Mouse (Mus musculus) heart, adult 2 months (tissue): ENCODE results near the gene Spg11. TPM values are rescaled to one million over a fixed set of nuclear protein-coding genes. Genes with fewer than 3 reads are reported as not detected.

ENCODE experiments used
- DNase-seq, 2 experiments: peaks; one replicate each; pipeline ENCODE4 v3.0.0; 2021
- H3K27ac ChIP-seq: fragments of 200-600 bp; 2 replicates; pipeline ENCODE4 v1.8.1; 2022
- H3K27me3 ChIP-seq: fragments of 200-500 bp; 2 replicates; pipeline ENCODE4 v1.6.1; 2012; ENCODE audit warnings: mild to moderate bottlenecking, low read length, inconsistent platforms, mixed read lengths; ENCODE audit not compliant: control insufficient read depth, insufficient read depth
- H3K36me3 ChIP-seq: fragments of 200-500 bp; 2 replicates; pipeline ENCODE4 v1.6.1; 2012; ENCODE audit warnings: low read length, inconsistent platforms; ENCODE audit not compliant: control insufficient read depth, insufficient read depth
- H3K4me1 ChIP-seq: fragments of 200-500 bp; 2 replicates; pipeline ENCODE4 v1.6.1; 2011; ENCODE audit warnings: low read length; ENCODE audit not compliant: control insufficient read depth, insufficient read depth
- H3K4me3 ChIP-seq: fragments of 200-600 bp; 2 replicates; pipeline ENCODE4 v1.8.1; 2022
- H3K79me2 ChIP-seq: fragments of 200-500 bp; replicated peaks from 2 replicates; pipeline ENCODE4 v1.6.1; 2012; ENCODE audit warnings: mild to moderate bottlenecking, inconsistent platforms, low read length, moderate library complexity, mixed read lengths; ENCODE audit not compliant: control insufficient read depth, insufficient read depth
- H3K9ac ChIP-seq: fragments of 200-500 bp; 2 replicates; pipeline ENCODE4 v1.6.1; 2012; ENCODE audit warnings: low read depth, mild to moderate bottlenecking, control low read depth, inconsistent platforms, low read length, mixed read lengths
- CTCF ChIP-seq: fragments of 200-600 bp; IDR thresholded peaks from 2 replicates; pipeline ENCODE4 v1.8.1; 2022; ENCODE audit warnings: antibody characterized with exemption, mild to moderate bottlenecking, moderate library complexity
- EP300 ChIP-seq: fragments of 200-500 bp; IDR thresholded peaks from 2 replicates; pipeline ENCODE4 v1.6.1; 2011; ENCODE audit warnings: low read depth, low read length, control low read depth; ENCODE audit not compliant: insufficient read depth
- POLR2A ChIP-seq: fragments of 200-500 bp; IDR thresholded peaks from 2 replicates; pipeline ENCODE4 v1.6.1; 2011; ENCODE audit warnings: mild to moderate bottlenecking, low read depth, low read length, control low read depth; ENCODE audit not compliant: insufficient read depth
- WGBS: fragments of 180-500 bp; shearing (Covaris S2); methylation state at CpG from one replicate; pipeline ENCODE4 v1.1.7; 2018; 5-methylcytosine and 5-hydroxymethylcytosine counted together
- intact Hi-C: fragments of 180-260 bp; cut with DNase I; formaldehyde crosslinking; loops from one replicate; pipeline ENCODE4 v1.15.1; 2025
- polyA plus RNA-seq: library from polyadenylated mRNA; depleted of rRNA; stranded (reverse); fragments of >200 nt; gene quantifications from 2 replicates; pipeline ENCODE4 v1.2.3, GENCODE M21; 2012
- total RNA-seq, 2 experiments: library from RNA; stranded (reverse); gene quantifications; 2 replicates each; pipeline ENCODE4 v1.2.3; 2021

Gene Spg11
- total and polyA plus RNA-seq, 3 experiments: 3.8 to 11.3 (median 10.8) TPM

- intact Hi-C loops: no loop called here
- DNase-seq: no peak
- Histone ChIP-seq H3K27me3 (no peaks in the 10 kb centered on the region), H3K27ac (no peak overlapping the region), H3K36me3 (no peaks in the 10 kb centered on the region), H3K4me1 (no peaks in the 10 kb centered on the region; the same call in 1 of the 2 replicates), H3K79me2 (no peaks in the 10 kb centered on the region), H3K9ac (no peak overlapping the region), H3K4me3 (no peak overlapping the region)
- TF ChIP-seq POLR2A (no peak), EP300 (no peak), CTCF (peak; percentile 15)
- 70% methylated on average over 5 of the region's 5 CpGs for WGBS
Measured at GRCm38 (mm10) chr2:122141332-122141967, 23.3 kb upstream of the Spg11 start.

DNA sequence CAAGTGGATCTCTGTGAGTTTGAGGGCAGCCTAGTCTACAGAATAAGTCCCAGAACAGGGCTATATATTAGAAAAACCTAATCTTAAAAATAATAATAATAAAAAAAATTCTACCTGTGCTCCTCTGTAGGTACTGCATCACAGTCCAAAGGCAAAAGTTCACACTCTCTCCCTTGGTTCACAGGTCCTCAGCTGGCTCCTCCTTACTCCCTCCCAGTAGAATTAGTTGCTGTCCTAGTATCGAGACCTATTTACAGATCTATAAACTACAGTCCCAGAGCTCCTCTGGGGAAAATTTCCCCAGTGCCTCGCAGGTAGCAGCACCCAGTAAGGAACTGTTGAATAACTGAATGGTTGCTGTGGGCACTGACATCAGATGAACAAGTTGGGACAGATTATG, 22.6 kb upstream of the Spg11 start:
- intact Hi-C loops: no loop called here
- Histone ChIP-seq H3K9ac (no peak overlapping the region), H3K36me3 (no peaks in the 10 kb centered on the region), H3K27me3 (no peaks in the 10 kb centered on the region), H3K4me3 (no peak overlapping the region), H3K27ac (no peak overlapping the region), H3K79me2 (no peaks in the 10 kb centered on the region), H3K4me1 (no peaks in the 10 kb centered on the region; the same call in 1 of the 2 replicates)
- no peak for DNase-seq
- TF ChIP-seq EP300 (no peak), CTCF (no peak), POLR2A (no peak)
- WGBS: 70% methylated on average over 2 of the region's 2 CpGs

DNA sequence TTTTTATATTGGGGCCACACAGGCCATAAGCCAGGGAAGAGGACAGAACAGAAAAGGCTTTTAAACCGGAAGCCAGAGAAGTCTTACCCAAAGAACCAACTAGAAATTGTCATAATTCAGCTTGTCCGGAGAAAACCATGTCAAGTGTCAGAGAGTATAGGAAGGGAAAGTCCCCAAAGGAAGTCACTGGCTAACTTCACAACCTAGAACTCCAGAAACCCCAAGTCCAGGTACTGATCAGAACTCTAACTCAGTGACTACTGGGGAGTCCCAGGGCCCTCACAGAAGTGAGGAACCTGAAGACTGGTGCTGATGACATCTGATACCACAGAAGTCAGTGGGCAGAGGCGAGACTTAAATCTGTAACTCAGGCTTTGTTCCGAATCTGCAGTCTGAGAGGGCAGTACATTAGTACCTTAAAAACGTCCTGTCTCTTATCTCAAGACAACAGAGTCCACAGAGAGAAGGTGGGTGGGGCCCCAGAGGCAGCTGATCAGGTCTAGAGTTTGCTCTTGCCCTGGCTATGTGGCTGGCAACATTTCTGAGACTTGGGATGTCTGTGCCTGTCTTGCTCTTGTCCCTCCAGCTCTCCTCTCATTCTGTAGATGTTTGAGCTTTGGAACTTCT, 19.8 kb upstream of the Spg11 start:
- H3K4me3 ChIP-seq: no peak overlapping the region
- H3K27me3 ChIP-seq: no peaks in the 10 kb centered on the region
- WGBS: 45% methylated on average over 5 of the region's 5 CpGs
- intact Hi-C loops: no loop called here
- DNase-seq: no peak
- no peak overlapping the region for H3K9ac ChIP-seq
- no peaks in the 10 kb centered on the region for H3K4me1 ChIP-seq
- no peak overlapping the region for H3K27ac ChIP-seq
- H3K36me3 ChIP-seq: no peaks in the 10 kb centered on the region
- H3K79me2 ChIP-seq: no peaks in the 10 kb centered on the region
- no peak for TF ChIP-seq CTCF
- TF ChIP-seq EP300: no peak
- no peak for TF ChIP-seq POLR2A

DNA sequence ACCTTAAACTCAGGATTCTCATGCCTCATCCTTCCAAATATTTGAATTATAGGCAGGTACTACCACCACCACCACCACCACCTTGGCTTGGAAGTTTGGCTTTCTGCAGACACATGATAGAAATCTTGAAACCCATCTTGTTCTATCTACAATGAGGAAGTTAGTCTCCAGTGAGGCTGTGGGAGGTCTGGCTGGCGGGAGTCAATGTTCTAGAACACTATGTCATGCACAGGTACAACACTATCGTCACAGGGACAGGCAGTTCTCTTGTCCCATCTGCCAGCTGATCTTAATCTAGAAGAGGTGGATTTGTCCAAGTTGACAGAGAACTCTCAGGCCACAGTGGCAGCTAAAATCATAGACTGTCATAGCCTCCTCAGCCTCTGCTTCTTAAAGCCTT, 14.4 kb upstream of the Spg11 start:
- WGBS: 77% methylated on average over 2 of the region's 2 CpGs
- Histone ChIP-seq H3K4me3 (no peak overlapping the region), H3K27ac (no peak overlapping the region), H3K9ac (no peak overlapping the region), H3K36me3 (no peaks in the 10 kb centered on the region), H3K79me2 (no peaks in the 10 kb centered on the region), H3K27me3 (no peaks in the 10 kb centered on the region), H3K4me1 (no peaks in the 10 kb centered on the region)
- no peak for DNase-seq
- intact Hi-C loops: no loop called here
- TF ChIP-seq POLR2A: no peak

GRCm38 (mm10) chr2:122132078-122132477, 13.9 kb upstream of the Spg11 start:
- Histone ChIP-seq H3K9ac (no peak overlapping the region), H3K4me1 (peaks cover 3% of the 10 kb centered on the region), H3K36me3 (no peaks in the 10 kb centered on the region), H3K27me3 (no peaks in the 10 kb centered on the region), H3K79me2 (no peaks in the 10 kb centered on the region), H3K4me3 (no peak overlapping the region), H3K27ac (no peak overlapping the region)
- DNase-seq: no peak
- WGBS: 77% methylated on average over 2 of the region's 2 CpGs
- intact Hi-C loops: no loop called here
- no peak for TF ChIP-seq EP300
- no peak for TF ChIP-seq POLR2A
- no peak for TF ChIP-seq CTCF

- Histone ChIP-seq H3K27me3 (no peaks in the 10 kb centered on the region), H3K4me1 (peaks cover 4% of the 10 kb centered on the region), H3K36me3 (no peaks in the 10 kb centered on the region), H3K4me3 (no peak overlapping the region), H3K79me2 (no peaks in the 10 kb centered on the region), H3K9ac (no peak overlapping the region), H3K27ac (no peak overlapping the region)
- DNase-seq: no peak
- 94% methylated on average over 4 of the region's 4 CpGs for WGBS
- no peak for TF ChIP-seq CTCF
- no peak for TF ChIP-seq POLR2A
- TF ChIP-seq EP300: no peak
- intact Hi-C loops: no loop called here
Measured at GRCm38 (mm10) chr2:122127635-122128034, 9.4 kb upstream of the Spg11 start.
